Mouse (Mus musculus): ENCODE results near the gene Ankrd49.
A peak's percentile ranks its signal among the peaks of the same experiment; 100 is the strongest.

Ankrd49 gene

DNA sequence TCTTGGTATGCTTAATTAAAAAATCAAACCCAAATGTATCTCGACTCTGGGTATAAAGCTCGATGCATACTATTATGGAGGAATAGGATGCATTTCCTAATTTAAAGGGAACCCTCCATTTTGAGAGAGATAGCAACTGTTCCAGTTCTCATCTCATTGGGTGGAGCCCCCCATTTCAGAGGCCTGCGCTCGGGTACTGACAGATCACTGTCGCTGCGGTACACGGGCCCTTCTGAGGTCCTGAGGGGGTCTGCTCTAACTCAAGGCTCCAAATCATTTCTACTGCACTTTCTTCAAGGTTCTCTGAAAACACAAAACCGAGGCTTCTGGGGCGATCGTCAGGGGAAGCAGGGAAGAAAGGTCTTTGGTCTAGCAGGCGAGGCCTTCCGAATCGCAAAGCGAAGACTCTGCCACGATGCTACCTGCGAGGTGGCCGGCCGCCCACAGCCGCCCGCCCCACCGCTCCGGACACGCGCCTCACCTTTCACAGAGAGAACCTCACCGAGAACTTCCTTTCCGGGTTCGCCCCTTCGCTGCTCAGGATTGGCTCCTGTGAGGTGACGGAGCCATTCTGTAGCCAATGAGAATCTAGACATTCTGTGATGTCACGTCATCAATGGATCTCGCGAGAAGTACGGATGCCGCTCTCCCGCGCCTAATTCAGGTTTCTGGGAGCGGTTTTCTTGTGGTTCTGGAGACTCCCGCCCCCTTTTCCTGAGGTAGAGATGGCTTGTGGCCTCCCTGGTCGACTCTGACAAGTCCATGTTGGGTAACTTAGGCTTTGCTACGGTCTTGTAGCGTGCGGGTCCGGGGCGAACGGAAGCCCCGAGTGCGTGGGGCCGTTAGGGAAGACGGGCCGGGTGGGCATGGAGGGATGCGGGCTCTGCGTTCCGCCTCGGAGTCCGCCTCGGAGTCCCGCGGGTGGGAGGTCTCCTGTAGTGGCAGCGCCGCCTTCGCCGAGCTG lies at the start of gene Ankrd49, which contains the start of gene Mre11a:
Ankrd49 (minus strand) TSS at position 818 of the 964 bp plus-strand sequence.
Mre11a (plus strand) TSS at position 616 of the 964 bp plus-strand sequence.
- DNase-seq = peak; percentile 86 to 93

DNA sequence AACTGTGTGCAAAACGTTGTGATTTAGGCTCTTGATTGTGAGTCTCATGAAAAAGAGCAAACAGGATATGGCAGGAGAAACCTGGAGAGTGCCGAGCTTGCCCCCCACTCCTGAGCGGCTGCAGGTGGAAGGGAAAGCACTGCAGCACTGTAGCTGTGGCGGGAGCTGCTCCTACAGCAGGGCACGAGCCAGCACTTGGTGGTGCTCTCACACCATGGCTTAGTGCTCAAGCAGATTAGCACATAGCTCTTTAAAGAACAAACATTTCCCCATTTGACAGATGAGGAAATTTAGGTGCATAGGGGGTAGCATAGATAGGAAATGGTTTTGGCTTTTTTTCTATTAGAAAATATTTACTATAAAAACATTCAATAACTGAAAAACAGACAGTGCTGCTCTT lies 47.4 kb upstream of the Ankrd49 start:
- no peak for DNase-seq

DNA sequence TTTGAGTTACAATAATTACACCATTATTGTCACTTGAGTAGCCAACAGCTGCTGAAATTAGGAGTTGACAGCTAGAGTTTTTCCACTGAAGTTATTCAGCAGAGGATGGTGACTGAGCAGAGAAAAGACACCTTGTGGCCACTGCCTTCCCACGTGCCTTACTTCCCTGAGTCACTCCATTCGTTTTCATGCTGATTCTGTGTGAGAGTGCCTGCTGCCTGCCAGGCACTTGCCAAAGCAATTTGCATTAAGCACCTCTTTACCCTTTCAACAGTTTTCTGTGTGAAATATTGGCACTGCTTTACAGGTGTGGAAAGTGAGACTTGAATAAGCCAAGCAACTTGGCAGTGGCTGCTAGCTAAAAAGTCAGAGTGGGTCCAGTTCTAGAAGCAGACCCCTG lies 43.2 kb upstream of the Ankrd49 start:
- DNase-seq = no peak

DNA sequence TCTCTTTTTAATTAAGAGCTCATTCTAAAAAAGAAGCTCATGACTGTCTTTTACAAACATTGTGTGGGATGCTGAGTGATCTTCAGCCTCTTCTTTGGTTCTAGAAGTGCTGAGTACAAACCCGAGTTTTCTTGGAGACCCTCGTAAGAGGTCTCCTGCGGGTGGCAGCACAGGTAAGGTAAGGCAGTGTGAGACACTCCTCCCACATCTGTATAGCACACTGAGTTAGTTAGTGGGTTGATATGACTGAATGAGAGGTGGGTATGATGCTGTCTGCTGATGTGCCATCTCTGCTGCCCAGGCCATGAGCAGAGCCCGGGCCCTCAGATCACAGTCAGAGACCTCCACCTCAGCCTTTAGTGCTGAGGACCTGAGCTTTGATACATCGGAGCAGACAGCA lies 40.2 kb upstream of the Ankrd49 start:
- DNase-seq = no peak

DNA sequence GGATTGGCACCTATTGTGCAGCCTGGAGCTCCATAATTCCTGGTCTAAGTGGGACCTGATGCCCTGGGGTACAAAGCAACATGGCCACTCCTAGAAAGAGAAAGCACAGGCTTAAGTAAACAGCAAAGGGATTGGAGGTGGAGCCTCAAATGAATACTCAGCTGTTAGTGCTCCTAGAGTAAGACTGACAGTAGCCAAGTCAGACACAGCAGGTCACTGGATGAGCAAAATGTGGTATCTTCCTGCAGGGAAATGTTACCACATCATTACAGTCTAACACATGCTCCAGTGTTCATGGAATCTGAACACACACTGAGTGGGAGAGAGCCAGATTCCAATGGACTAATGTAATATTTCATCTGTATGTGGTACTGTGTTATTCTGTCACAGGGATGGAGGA lies 36.7 kb upstream of the Ankrd49 start:
- no peak for DNase-seq

DNA sequence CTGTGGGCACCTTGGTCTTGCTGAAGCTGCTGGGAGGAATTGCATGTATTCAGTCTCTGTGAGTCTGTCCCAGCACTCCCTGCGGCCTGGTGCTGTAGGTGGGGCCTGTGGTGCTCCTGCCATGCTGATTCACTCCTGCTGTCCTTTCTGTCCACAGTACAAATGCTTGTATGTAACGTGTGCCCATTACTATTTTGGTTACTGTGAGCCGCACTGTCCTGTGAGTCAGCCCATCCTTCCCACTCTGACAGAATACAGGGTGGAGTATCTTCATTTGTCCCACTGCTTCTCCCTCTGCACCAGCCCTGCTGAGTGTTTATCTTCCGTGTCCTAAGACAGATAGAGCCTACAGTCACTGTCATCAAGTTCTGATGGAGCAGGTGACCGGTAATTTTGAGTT lies 25.5 kb upstream of the Ankrd49 start:
- DNase-seq = no peak

DNA sequence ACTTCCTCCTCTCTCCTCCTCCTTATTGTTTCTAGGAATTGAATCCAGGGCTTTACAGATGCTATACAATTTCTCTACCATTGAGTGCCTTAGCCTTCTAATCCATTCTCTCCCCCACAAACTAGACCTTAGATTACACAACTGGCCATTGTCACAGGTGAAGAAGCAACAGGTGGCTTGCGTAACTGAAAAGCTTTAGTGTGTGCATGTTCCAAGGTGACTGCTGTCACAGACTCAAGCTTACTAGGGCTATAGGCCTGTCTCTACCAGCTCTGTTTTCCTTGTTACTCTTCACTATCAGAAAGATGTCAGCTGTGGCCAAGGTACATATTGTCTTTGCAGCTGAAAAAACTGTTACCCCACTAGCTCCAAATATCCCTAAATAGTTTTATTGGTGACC lies 22.1 kb upstream of the Ankrd49 start:
- no peak for DNase-seq

DNA sequence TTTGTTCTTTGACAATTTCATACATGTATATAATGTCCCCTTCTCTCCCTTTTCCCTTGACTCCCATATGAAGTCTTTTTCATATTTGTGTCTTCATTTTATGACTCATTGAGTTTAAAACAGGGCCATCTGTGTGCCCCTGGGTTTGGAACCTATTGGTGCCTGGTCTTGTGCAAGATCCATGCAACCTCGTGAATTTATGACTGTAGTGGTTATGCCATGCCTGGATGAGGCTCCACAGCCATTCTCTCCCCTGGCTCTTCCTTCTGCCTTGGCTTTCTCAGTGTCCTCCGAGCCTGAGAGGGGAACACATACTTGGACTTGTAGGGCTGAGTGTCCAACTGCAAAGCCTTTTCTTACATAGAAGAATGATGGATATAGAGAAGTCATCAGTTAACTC lies 21.1 kb upstream of the Ankrd49 start:
- no peak for DNase-seq

DNA sequence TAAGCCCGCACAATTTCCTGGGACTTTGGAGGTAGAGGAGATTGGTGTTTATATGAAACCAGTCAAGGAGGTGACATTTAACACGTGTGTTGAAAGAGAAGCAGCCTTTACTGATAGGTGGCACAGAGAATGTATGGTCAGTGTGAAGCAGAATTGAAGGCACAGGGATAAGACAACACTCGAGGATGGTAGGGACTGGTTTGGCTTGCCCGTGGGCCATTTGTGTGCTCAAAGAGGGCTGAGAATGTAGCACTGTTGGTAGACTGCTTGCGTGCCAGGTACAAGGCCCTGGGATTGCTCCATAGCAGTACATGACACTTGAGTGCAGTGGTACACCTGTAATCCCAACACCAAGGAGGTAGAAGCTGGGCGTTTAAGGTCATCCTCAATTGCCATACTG lies 2.7 kb upstream of the Ankrd49 start:
- DNase-seq = no peak

DNA sequence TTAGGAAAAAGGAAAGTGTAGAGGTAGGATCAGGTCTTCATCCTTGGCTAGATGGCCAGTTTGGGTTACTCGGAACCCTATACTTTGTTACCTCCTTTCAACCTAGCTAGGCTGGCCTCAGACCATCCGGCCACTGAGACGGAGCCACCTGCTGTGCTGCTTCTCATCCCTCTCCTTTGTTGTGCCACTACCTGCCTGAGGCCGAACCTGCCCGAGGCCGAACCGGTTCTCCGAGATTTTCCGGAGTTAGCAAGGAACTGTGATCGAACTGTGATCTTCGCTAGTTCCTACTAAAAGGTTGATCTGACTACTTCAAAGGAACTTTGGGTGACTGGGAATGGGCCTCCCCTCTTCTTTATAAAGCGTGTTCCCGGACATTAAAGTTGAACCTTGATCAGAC lies 6.3 kb downstream of the Ankrd49 start:
- no peak for DNase-seq

DNA sequence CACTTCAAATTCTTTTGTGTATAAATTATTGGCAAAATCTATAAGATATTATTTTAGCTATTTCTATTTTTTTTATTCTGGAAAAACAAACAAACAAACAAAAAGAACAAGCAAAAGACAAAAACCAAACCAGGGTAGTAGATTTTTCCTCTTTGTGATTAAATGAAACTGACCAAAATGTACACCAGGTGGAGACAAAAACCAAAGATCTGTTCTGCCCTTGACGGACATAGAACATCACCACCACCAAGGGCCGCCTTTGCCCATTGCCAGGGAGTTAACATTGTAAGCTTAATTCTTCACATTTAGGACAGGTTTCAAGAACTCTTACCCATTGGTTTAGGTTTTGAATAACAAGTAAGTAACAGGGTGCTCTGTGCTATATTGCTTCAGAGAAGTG lies 10.8 kb downstream of the Ankrd49 start:
- no peak for DNase-seq

DNA sequence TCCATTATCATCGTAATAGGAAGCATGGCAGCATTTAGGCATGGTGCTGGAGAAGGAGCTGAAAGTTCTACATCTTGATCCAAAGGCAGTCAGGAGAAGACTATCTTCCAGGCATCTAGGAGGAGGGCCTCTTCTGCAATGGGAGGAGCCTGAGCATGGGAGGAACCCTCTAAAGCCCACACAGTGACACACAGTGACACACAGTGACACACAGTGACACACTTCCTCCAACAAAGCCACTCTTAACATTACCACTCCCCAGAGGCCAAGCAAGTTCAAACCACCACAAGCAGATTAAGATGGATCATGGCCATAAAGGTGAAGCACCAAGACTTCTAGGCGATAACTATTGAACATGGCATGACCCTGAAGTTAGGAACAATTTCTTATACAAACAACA lies 12.6 kb downstream of the Ankrd49 start:
- DNase-seq = no peak

DNA sequence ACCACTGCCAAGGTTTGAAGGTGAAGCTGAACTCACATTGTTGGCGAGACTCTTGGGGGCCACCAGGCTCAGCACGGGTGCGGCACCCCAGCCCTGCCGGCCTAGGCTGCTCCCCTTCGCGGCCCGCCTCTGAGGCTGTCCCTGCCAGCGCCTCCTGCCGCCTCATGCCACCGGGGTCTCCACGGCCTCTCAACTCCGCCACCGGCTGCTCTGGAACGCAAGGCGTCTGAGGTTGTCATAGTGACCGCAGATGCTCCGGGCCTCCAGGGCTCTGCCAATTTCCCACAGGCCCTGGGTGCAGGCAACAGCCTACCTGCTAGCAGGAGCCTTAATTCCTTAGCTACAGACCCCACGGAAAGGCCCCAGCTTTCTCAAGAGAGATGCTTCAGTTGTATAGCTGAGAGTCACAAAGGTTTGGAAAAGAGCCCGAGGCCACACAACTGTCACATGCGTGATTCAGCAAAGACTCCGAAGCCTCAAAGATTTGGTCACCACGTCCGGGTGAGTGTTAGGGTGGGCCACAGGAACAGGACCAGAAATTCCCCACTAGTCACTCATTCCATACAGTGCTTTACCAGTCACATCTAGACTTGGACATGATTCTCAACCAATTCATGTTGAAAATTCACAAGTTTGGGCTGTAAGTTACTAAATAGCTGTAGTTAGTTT lies 13.7 kb downstream of the Ankrd49 start, which contains the start of gene 1700012B09Rik:
1700012B09Rik (minus strand) TSS at position 228 of the 669 bp plus-strand sequence.
- no peak for DNase-seq

DNA sequence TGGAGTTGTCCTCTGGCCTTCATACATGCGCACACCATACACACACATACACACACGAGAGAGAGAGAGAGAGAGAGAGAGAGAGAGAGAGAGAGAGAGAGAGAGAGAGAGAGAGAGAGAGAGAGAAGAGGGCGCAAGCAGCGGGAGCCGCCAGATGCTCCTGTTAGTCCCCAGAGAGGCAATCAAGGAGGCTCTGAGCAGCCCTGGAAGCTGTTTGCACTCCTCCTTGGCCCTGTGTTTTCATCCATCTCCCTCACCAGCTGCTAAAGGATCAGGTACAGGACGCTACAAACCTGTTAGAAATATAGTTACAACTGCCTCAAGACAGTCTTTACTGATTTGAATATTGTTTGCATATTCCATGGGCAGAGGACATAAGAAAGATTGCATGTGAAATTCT lies 14.8 kb downstream of the Ankrd49 start:
- DNase-seq = no peak

DNA sequence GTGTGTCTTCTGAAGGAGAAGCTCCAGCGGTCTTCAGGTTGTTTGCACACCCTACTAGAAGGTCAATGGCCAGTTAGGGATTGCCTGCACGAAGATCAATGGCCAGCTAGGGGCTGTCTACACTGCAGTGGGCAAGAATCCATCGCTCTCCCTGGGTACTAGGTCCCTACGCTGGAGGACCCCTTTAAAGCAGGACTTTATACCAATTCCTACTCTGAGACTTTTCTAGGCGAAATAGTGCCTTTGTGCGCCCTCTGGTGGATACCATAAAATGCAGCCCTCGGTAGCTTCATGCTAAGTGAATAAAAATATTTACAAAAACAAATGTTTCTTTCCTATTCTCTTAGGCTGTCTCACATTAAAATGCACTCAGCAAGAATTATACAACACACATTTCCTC lies 19.9 kb downstream of the Ankrd49 start:
- DNase-seq = peak; percentile 18 to 38

DNA sequence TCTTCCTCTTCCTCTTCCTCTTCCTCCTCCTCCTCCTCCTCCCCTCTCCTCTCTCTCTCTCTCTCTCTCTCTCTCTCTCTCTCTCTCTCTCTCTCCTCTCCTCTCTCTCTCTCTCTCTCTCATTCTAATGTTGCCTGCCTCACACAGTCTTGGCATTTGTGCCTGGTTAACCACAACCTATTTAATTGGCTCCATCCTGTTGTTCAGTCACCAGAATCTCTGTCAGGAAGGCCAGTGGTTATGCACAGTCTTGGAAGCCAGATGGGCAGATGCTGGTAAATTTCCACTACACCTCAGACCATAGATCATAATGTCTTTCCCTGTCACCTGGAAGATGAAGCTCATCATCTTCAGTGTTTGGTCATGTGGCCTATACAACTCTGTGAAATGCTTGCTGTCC lies 25.4 kb downstream of the Ankrd49 start:
- no peak for DNase-seq

DNA sequence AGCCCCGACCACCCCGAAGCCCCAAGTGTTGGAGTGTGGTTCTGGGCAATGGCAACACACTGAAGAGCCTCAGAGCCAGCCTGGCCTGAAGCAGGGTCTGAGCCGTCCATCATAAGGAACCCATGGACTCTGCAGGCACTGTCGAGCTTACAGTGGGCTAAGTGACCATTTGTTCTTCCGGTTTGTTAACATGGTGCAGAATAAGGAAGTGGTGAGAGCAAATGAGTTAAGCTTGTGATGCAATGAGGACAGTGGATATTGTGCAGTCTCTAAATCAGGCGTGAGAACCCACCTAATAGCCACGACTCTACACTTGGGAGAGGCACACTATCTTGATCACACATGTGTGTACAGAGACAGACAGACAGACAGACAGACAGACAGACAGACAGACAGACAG lies 26.1 kb downstream of the Ankrd49 start:
- no peak for DNase-seq

DNA sequence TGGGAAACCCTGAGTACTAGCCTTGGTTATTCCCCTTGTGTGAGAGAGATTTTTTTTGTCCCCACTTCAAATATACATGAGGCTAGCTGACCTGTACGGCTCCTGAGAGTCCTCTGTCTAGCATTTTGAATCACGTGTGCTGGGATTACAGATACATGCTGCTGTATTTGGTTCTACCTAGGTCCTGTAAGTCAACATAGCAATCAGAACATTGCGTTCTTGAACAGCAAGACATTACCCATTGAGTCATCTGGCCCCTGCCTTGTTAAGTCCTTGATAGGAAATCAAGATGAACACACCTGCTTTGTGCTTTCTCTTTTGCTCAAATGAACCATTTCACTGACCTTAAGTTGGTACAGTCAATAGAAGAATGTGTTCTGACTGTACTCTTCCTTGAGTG lies 30.2 kb downstream of the Ankrd49 start:
- no peak for DNase-seq

DNA sequence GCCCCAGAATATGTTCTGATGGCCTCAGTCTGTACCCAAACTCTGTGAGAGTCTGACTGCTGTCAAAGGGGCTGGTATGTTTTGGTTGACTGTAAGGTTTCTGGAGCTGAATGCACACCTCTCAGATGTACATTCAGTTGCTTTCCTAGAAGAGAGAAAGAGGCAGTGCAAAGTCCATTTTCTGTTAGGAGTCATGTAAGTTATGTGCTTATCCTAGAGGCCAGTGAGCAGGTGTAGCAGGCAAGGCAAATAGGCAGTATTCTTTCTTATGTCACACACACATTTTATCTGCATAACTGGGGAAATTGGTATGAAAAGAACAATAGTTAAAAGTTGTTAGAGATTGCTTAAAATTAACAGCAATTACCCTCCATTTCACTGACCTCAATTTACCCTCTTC lies 30.7 kb downstream of the Ankrd49 start:
- DNase-seq = no peak

DNA sequence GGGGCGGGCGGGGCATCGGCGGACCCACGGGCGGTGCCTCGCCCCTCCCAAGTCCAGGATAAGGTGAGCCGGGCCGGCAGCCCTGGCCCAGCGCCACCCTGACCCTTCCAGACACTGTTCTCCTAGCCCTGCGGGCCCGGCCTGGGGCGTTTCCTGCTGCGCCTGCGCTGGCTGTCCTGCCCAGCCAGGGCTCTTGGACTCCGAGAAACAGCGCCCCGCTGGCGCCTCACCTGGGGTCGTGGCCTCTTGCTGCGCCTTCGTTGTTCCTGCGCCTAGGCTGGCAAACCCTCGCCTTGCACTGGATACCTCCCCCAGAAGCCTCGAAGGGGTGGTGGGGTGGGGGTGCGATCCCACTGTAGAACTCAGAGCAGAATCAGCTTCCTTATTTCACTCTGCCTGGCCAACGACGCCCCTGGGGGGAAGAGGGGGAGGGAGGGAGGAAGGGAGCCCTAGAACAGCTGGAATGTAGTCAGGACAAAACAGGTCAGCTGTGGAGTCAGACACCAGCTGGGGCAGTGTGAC lies 32.6 kb downstream of the Ankrd49 start, which contains the start of gene Fut4:
Fut4 (minus strand) TSS at position 393 of the 522 bp plus-strand sequence.
- no peak for DNase-seq

DNA sequence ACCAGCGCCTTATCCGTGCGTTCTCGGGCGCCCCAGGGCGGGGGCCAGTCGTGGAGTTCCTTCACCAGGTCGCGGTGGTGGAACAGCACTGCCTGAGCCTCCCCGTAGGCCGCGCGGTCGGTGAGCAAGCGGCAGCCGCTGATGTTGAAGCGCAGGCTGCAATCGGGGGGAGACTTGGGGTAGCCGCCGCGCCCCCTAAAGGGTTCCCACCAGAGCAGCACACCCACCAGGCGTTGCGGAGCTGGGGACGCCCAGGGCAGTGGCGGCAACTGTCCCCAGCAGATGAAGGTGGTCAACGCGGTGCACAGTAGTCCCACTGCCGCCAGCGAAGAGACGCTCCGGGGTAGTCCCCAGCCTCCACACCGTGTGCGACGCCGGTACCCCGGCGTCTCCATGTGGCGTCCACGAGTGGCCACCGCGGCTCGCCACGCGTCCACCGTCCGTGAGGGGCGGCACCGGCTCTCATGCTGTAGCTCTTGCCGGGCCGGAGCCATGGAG lies 33.1 kb downstream of the Ankrd49 start:
- no peak for DNase-seq

DNA sequence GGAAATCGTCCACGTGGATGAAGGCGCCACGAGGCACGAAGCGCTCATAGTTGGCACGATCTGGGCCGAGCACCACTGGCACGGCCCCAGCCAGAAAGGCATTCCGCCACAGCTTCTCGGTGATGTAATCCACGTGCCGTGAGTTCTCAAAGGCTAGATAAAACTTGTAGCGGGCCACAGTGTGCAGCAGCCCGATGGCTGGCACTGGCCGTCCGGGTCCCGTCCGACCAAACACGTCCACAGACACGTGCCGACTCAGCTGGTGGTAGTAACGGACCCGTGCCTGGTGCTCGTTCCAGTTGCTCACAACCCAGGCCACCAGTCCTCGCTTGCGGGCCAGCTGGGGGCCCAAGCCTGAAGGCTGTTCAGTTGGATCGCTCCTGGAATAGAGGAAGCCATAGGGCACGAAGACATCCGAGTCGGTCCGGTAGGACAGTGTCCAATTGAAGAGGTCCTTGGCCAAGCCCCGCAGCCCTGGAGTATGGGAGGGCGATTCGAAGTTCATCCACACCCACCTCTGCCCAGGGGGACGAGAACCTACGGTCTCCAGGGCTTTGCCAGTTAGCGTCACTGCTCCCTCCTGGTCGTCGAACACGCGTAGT lies 33.7 kb downstream of the Ankrd49 start:
- DNase-seq = no peak
